Mouse (Mus musculus) adrenal gland, postnatal 25 days (tissue): Measurements from ENCODE around the gene Csf3r. TPM values are rescaled to one million over a fixed set of nuclear protein-coding genes. Genes with fewer than 3 reads are reported as not detected.

ENCODE experiments used
- DNase-seq: peaks from one replicate; pipeline ENCODE4 v3.0.0; 2021; ENCODE audit warnings: mixed read lengths
- total RNA-seq: library from RNA; stranded (reverse); gene quantifications from 2 replicates; pipeline ENCODE4 v1.2.3, GENCODE M21; 2021

Csf3r gene
- total RNA-seq, 1 experiment from 2014 or later = 0.88 TPM

GRCm38 (mm10) chr4:126057207-126058133 lies 33.1 kb downstream of the Csf3r start:
- DNase-seq = no peak

GRCm38 (mm10) chr4:126058134-126058996 lies 34.0 kb downstream of the Csf3r start, which contains the start of gene Oscp1:
Gene Oscp1, plus strand, starts transcription at chr4:126058565.
- peak; percentile 83 for DNase-seq

GRCm38 (mm10) chr4:126058997-126059362 lies 34.6 kb downstream of the Csf3r start:
- no peak for DNase-seq

- peak; percentile 24 for DNase-seq
These were observed 38.5 kb downstream of the Csf3r start for GRCm38 (mm10) chr4:126062856-126063255.

- peak; percentile 23 for DNase-seq
These were observed 40.9 kb downstream of the Csf3r start for GRCm38 (mm10) chr4:126065241-126065640.

- DNase-seq = peak; percentile 11
These were observed 43.2 kb downstream of the Csf3r start for GRCm38 (mm10) chr4:126067401-126068077.

- no peak for DNase-seq
These were observed 44.5 kb downstream of the Csf3r start for GRCm38 (mm10) chr4:126068842-126069241.

GRCm38 (mm10) chr4:126077833-126078232 lies 53.5 kb downstream of the Csf3r start:
- no peak for DNase-seq

- DNase-seq = peak; percentile 43
These were observed 54.9 kb downstream of the Csf3r start for GRCm38 (mm10) chr4:126079266-126079665.

GRCm38 (mm10) chr4:126081601-126082000 lies 57.3 kb downstream of the Csf3r start:
- no peak for DNase-seq

- DNase-seq = no peak
These were observed 58.7 kb downstream of the Csf3r start for GRCm38 (mm10) chr4:126083021-126083420.

GRCm38 (mm10) chr4:126084382-126084781 lies 60.0 kb downstream of the Csf3r start:
- no peak for DNase-seq

GRCm38 (mm10) chr4:126085996-126086576 lies 61.7 kb downstream of the Csf3r start:
- DNase-seq = peak; percentile 83

GRCm38 (mm10) chr4:126090101-126090847 lies 65.9 kb downstream of the Csf3r start:
- no peak for DNase-seq

- no peak for DNase-seq
These were observed 66.4 kb downstream of the Csf3r start for GRCm38 (mm10) chr4:126090848-126091124.

- no peak for DNase-seq
These were observed 67.5 kb downstream of the Csf3r start for GRCm38 (mm10) chr4:126091873-126092272.

Other genes with a start within 250 kb of the Csf3r start
- 74.4 and 98.0 TPM in 2 replicates for gene Mrps15, start 22.4 kb downstream of the Csf3r start, total RNA-seq
- 7.2 and 12.2 TPM in 2 replicates for gene Oscp1, start 34.0 kb downstream of the Csf3r start, total RNA-seq
- gene Lsm10, start 72.1 kb downstream of the Csf3r start, total RNA-seq = 45.4 and 48.0 TPM in 2 replicates
- 41.2 and 43.1 TPM in 2 replicates for gene Stk40, start 79.4 kb downstream of the Csf3r start, total RNA-seq
- gene Eva1b, start 123.2 kb downstream of the Csf3r start, total RNA-seq = 23.4 and 33.9 TPM in 2 replicates
- 2.8 and 3.2 TPM in 2 replicates for gene Sh3d21, start 138.9 kb downstream of the Csf3r start, total RNA-seq
- 190 and 232 TPM in 2 replicates for gene Thrap3, start 178.2 kb downstream of the Csf3r start, total RNA-seq
- gene Map7d1, start 231.8 kb downstream of the Csf3r start, total RNA-seq = 55.0 and 68.0 TPM in 2 replicates
- gene Trappc3, start 237.8 kb downstream of the Csf3r start, total RNA-seq = 88.0 and 93.9 TPM in 2 replicates